Mouse (Mus musculus): Measurements from ENCODE around the gene Usp30.
A peak's percentile ranks its signal among the peaks of the same experiment; 100 is the strongest.

The Usp30 gene

DNA sequence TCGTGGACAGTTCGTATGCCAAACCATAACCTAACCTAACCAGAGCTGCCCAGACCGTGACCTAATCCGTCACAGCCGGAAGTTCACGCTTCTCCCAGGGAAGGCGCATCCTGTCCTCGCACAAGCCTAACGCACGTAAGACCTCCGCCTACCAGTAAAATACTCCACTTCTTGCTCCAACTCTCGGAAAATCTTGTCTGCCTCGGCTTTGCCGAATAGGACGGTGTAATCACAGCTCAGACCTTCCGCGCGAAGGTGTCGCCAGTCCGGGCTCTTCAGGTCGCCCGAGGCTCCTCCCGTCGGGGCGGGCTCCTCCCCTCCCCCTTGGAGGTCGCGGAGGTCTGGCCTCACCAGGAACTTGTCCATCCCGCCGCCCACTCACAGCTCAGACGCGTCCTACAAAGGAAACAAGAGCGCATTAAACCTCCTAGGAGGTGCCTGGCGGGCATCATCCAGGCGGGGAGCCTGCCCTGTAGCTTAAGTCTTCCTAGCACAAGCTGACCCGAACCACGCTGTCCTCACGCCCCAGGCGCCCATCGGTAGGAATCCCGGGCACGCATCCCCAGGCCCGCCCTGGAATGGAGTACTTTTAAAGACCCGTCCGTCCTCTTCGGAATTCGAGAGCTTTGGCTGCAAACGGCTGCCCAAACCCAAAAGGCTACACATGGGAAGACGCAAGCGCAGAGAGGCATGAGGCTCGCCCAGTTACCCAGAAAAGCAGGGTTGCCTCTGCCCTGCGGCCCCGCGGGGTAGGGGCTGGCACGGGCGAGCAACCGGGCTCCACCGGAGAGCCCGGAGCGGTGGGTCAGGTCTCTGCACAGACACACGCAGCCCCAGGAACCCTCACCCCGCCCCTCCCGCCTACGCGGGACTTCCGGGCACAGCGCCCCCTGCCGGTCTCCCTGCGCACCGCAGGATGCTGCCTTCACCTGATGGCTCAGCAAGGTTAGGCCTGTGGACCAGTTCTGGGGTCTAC, 62.4 kb downstream of the Usp30 start, which contains the start of gene Alkbh2:
Gene Alkbh2 (minus strand): TSS at position 845 of the 976 bp plus-strand sequence.
- DNase-seq = peak; percentile 79 to 91

DNA sequence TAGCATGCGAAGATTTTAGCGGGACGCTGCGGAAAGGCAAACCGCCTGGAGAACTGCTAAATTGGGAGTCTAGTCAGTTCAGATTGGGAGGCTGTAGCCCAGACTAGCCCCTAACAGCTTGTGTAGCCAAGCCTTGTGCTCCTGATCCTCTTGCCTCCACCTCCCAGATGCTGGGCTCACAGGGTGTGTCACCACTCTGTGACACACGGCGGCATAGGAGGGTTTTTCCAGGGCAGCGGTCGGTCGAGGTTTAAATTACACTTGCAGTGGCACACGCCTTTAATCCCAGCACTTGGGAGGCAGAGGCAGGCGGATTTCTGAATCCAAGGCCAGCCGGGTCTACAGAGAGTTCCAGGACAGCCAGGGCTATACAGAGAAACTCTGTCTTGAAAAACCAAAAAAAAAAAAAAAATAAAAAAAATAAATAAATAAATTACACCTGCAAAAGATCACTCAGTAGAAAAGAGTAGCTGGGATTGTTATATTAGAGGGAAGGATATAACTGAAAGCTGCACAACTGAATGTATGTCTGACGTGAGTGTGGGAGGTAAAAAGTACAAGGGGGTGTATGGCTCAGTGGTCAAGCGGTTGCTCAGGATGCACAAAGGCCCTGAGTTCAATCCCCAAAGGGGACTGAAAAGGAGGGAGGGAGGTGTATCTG, 64.4 kb downstream of the Usp30 start:
- DNase-seq = no peak

DNA sequence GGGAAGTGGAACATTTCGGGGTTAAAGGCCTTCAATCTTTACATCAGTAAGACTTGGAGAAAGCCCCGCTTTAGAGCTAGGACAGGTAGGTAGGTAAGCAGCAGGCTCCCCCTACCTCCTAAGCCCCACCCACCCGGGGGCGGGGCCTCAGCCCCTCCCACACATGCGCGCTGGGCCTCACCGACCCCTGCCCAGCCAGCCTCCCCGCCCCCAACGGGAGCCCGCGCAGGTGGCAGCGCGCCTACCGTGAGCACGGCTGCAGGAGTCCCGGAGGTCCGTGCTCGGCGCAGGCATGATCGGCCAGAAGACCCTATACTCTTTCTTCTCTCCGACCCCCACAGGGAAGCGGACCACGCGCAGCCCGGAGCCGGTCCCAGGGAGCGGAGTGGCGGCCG, 64.9 kb downstream of the Usp30 start, which contains the start of gene Ung:
Gene Ung (plus strand): TSS at position 176 of the 395 bp plus-strand sequence.
- DNase-seq = peak in 1 of 2 experiments; percentile 80

DNA sequence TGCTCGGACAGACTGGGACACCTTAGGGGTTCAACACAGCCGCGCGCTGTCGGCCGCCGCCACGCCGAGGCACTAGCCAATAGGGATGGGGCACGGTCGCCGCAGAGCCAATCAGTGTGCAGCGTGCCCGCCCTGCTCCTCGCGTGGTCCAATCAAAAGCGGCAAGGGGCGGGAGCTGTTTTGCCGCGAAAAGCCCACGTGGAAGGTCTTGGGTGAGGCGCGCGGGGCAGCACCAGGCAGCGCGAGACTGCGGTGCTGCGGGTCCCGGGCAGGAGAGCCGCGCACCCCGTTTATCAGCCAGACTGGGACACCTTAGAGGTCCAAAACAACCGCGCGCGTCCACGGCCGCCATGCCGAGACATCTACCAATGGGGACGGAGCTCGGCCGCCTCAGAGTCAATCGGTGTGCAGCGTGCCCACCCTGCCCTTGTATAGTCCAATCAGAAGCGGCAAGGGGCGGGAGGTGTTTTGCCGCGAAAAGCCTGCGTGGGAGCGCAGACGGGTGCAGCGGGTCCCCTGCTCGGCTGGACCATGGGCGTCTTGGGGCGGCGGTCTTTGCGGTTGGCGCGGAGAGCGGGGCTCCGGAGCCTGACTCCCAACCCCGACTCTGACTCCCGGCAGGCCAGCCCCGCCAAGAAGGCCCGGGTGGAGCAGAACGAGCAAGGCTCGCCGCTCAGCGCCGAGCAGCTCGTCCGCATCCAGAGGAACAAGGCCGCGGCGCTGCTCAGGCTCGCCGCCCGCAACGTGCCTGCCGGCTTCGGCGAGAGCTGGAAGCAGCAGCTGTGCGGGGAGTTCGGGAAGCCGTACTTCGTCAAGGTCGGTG, 65.6 kb downstream of the Usp30 start:
- peak; percentile 93 to 96 for DNase-seq

DNA sequence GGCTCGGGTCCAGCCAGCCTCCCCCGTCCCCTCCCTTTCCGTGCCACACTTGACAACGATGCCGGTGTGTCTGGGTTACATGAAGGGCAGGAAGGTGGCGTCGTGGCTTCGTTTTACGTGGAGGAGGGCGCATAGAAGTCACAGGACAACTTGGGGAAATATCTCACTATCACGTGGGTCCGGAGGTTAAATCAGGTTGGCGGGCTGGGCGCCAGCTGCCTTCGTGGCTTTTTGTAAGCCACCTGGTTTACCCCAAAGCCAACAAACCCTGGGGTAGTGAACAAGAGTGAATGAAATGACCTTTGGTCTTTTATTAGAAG, 66.2 kb downstream of the Usp30 start:
- peak; percentile 75 to 83 for DNase-seq

DNA sequence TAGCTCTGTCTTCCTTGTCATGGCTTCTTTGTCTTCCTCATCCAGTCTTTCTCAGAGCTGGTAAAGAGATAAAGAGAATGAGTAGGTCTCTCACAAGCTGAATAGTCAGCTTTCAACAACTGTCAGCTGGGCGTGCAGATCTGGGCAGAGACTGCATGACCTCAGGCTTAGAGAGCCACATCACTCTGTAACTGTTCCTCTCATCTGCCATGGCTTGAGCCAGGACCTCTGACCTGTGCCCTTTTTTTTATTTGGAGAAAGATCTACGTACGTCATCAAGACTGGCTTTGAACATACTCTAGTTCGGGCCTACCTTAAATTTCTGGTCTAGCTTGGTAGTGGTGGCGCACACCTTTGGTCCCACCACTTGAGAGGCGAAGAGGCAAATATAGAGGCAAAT, 67.6 kb downstream of the Usp30 start:
- DNase-seq = no peak

DNA sequence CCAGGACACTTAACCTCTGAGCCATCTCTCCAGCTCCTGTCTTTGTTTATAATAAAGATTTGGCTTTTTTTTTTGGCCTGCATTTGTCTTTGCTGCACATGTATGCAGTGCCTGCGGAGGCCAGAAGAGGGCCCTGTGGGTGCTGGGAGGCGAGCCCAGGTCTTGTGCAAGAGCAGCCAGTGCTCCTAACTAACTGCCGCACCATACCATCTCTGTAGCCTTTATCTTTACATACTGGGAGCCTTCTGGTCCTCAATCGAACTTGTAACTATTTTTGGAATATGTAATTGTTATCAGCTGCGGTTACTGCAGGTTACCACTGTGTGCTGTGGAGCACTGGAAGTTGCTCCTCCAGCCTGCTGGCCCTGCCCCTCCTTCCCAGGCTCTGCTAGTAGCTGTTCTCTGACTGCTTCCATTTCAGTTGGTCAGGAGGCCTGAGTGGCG, 68.9 kb downstream of the Usp30 start:
- DNase-seq = peak in 1 of 2 experiments; percentile 74

DNA sequence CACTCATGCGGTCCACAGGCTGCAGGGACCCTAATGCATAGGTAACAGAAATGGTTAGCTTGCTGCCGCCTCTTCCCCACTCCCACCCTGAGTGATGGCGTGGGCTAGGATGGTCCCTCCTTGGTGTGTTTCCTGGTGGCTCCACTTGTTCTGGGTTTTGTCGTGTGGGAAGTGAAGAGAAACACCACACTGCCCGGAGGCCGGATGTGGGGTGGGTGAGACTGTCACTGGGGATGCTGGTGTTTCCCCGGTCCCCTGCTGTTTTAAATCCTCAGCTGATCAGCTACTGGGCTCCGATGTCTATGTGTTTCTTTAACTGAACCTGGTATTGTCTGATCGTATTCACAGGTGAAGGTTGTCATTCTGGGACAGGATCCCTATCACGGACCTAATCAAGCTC, 70.3 kb downstream of the Usp30 start:
- no peak for DNase-seq

DNA sequence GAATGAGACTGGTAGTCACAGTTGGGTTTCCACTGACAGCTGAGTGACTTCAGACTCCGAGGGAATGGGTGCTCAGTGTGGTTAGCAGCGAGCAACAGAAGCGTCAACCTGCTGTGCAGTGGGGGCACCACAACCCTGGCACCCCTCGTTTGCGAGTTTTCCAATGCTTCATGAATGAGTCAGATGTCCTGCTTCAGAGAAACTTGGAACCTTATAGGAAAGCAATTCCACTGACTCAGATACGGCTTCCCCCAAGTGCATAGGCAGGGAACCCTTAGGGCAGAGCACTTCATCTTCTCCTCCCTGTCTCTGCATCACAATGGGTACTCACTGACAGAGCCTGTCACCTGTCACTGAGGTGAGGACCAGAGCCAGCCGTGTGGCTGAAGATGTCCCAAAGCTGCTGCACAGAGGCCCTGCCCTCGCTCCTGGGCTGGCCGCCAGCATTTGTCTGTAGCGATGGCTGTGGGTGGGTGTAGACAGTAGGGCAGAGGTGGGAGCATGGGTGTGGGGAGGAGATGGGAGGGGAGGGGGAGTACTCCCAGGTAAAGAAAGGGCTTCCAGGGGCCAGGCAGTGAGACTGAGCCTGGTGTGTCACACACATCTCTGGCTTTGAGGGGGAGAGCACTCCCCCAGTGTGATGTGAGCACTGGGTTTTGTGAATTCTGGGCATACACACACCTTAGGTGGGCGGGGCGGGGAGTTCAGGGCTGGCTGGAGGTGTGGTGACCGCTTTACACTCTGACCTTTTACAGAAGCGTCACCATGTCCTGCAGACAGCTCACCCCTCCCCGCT, 72.4 kb downstream of the Usp30 start:
- DNase-seq = no peak

DNA sequence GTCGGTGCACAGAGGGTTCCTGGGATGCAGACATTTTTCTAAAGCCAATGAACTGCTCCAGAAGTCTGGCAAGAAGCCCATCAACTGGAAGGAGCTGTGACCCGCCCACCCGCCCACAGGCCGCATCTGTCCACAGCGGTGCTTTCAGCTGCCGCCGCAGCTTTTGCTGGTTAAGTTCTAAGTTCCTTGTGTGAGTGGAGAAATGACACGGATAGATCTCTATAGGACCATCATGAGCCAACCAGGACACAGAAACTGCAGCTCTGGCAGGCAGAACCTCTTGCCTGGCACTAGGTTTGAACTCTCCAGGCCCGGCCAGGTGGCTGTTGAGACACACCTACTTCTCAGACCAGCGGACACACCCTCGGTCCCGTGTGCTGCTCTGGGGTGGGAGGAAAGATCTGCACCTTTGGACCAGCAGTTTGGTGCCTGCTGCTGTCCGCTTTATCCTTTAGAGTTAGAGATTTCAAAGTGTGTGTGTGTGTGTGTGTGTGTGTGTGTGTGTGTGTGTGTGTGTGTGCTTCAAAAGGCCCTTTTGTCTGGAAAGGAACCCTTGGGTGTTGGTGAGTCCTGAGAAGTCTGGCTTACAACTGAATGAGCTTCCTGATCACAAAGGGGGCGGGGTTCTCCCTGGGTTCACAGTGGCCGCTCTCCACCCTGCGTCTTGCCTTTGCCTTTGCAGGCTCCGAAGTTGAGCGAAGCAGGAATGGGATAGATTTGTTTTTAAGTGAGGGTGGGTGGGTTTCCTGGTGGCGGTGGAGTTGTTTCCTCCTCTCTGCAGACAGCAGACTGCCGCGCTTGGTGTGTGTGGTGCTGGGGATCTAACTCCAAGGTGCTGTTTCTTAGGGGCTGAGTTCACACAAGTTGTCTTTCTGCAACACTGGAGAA, 73.3 kb downstream of the Usp30 start:
- peak in 1 of 2 experiments; percentile 61 for DNase-seq

DNA sequence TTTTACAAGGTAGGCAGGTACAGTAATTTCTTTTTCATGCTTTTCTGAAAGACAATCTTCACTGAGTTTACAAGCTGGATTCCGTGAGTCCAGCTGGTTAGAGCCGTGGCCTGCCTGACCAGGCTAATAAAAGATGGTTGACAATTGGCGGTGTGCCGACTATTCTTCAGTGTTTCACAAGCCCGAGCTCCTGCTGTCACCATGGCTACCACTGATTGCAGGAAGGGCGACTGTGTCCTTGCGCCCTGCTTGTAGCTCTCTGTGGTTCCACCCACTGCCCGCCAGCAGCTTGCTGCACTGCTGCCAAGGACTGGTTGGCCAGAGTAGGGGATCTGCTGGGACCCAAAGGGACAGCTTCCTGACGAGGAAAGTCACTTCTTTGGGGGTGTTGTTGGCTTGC, 73.9 kb downstream of the Usp30 start:
- DNase-seq = peak; percentile 91 to 92

DNA sequence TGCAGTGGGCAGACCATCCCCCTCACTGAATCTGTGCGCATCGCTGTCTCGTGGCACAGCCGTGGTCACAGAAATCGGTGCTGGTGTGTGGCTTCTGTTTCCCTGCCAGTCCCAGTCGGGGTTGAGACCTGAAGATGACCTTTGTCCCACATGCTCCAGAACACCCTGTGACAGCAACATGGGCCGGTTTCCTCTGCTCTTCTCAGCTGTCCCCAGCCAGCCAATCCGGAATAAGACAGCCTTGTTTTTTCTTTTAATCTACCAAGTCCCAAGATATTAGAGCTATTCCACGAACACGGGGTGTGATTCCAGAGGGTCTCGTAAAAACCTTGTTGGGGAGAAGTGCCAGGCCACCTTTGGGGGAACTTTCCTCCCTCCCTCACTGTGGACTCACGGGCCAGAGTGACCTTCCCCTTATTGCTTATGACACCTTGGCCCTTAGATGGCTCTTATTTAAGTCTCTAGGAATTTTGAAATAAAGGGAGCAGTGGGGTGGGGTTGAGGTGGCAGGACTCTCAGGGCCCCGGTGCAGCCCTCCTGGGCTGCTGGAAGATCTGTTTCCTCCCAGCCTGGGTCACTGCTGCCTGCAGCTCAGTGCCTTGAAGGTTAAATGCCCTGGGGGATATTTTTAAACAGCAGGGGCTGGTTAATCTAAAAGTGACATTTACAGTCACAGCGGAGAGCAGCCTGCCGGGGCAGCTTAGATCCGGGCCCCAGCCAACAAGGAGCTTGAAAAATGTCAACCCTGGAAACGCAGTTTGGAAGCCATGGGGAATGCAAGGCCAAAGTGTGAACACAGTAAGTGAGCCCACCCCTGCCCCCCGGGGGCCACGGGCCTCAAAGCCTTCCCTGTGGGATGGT, 81.0 kb downstream of the Usp30 start, which contains the start of gene Acacb:
Gene Acacb (plus strand): TSS at position 508 of the 861 bp plus-strand sequence.
- peak; percentile 66 to 71 for DNase-seq

DNA sequence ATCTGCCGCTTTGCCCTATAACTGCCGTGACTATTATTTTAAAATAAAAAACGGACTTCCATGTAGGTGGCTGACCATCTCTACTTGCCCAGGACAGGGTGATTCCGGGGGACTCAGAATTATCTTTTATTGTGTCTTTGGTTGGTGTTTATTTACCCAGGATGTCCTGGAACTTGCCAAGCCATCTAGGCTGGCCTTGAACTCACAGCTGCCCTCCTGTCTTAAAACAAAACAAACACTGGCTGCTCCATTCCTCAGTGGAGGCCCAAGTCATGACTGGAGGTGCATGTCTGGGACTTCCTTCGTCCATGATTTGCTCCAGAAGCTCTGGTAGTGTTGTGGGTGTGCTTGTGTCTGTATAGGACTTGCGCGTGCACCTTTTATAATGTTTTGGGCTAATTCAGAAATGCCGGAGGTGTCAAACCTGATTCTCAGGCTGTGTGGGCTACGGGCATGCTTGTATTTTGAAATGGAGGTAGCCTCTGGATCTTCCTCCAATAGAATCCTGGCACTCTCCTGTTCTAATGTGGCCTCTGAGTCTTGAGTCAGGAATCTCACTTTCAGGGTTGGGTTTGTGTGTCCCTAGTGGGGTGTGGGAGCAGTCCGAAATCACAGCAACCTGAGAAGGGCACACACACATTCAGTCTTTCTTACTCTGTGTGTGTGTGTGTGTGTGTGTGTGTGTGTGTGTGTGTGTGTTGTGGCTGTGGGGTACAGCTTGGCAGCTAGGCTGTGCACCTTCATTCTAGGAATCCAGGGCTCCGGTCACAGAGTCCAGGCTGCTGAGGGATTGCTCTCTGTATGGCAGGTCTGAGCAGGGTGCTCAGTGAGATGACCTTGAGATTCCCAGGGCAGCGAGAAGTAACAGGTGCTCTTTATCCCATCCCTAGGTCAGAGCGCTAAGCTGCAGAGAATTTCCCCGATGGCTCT, 82.0 kb downstream of the Usp30 start:
- DNase-seq = no peak

DNA sequence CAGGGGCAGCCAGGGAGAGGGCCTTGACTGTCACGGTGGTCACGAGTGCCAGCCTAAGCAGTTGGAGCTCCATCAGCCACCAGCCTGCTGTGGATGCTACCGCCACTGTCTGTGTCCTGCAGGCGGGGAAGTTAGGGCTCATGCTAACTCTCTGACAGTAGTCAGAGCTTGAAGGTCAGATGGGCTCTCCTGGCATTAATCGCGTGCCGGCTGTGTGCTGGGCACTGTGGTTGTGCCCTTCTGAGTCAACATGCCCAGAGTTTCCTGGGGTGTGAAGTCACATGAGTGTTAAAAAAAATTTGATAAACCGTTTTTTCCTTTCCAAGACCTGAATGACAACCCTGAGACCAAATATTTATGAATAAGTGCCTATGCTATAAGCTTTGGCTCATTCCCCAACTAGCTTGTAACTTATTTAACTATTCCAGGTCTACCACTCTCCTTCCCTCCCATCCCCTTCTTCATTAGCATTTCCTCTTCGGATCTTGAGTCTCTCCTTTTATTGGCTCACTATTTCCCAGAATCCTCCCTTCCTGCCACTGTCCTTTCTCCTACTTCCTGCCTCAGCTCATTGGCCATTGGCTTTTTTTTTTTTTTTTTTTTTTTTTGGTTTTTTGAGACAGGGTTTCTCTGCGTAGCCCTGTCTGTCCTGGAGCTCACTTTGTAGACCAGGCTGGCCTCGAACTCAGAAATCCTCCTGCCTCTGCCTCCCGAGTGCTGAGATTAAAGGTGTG, 87.3 kb downstream of the Usp30 start:
- DNase-seq = no peak

DNA sequence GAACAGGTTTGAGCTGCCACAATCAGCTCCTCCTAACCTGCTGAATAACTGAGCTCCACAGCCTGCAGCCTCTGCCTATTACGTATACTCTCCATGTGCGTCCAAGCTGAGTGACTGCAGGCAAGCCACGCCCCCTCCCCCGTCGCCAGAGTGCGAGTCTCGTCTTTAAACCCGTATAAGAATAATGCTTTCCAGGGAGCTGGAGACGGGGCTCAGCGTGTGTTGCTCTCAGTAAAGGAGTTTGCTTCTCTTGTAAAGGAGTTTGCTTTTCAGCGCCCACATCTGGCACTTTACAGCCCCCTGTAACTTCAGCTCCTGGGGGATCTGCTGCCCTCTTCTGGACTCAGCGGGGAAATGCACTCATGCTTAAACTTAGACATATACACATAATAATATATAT, 88.2 kb downstream of the Usp30 start:
- peak in 1 of 2 experiments; percentile 59 for DNase-seq

DNA sequence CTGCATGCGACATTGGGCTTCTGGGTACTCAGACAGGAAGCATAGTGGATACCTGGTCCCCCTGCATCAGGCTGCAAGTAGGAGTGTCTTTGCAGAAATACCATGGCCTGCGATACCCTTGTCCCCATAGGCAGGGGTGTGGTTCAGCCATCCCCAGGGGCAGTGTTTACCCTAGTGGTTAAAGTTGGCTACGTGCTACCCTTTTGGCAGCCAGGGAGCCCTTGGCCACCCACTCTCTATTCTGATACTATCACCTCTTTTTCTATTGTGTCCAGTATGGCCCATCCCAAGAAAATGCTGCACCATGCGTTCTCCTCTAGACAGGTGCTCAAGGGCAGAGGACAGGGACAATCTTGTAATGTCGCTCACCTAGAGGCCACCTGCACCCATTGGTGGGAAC, 89.5 kb downstream of the Usp30 start:
- no peak for DNase-seq

DNA sequence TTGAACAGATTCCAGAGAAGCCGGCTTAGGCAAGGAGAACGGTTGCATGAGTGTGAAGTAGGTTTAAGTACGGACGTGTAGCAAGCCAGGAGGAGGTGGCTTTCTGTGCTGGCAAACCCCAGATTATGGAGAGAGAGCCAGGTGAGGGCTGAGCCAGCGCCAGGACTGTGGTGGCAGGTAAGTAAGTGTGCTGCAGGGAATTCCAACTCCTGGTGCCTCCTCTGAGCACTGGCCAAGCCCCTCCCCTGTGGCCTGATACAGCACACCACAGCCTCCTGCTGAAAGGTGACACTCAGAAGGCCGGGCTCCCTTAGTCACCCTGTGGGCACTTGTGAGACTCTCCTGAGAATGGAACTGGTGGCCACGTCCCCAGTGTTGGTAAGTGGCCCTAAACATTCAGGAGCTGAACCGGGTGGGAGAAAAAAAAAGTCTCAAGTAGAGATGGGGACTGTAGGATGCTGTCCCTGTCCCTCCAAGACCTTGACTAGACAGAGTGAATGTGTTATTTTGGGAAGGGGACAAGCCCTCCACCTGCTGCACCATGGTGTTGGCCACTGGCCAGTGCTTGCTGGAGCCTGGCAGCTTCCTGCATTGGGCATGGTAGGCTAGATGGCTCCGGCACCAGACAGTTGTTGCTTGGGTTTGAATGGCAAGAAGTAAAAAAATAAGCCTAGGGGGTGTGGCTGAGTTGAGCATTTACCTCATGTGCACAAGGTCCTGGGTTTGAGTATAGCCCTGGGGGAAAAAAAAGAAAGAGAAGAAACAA, 90.1 kb downstream of the Usp30 start:
- peak; percentile 61 to 67 for DNase-seq

All from kidney, postnatal 36 days (tissue).